Mouse (Mus musculus) small intestine, adult 2 months (tissue): ENCODE measurements around the gene Akr1a1. TPM values are rescaled to one million over a fixed set of nuclear protein-coding genes. Genes with fewer than 3 reads are reported as not detected.

Source experiments
- H3K27ac ChIP-seq: fragments of 200-500 bp; 2 replicates; pipeline ENCODE4 v1.5.1; 2012; ENCODE audit warnings: low read depth, low read length, control low read depth, inconsistent platforms; ENCODE audit not compliant: insufficient read depth
- H3K27me3 ChIP-seq: fragments of 200-500 bp; 2 replicates; pipeline ENCODE4 v1.6.1; 2012; ENCODE audit warnings: mild to moderate bottlenecking, moderate library complexity, low read length, inconsistent platforms; ENCODE audit not compliant: control insufficient read depth, insufficient read depth
- H3K36me3 ChIP-seq: fragments of 200-500 bp; 2 replicates; pipeline ENCODE4 v1.6.1; 2012; ENCODE audit warnings: mild to moderate bottlenecking, low read length, control low read depth, inconsistent platforms; ENCODE audit not compliant: control insufficient read depth, insufficient read depth
- H3K4me1 ChIP-seq: fragments of 200-500 bp; 2 replicates; pipeline ENCODE4 v1.6.1; 2012; ENCODE audit warnings: low read length, inconsistent platforms, mixed read lengths; ENCODE audit not compliant: control insufficient read depth, insufficient read depth, insufficient read length
- H3K4me3 ChIP-seq: fragments of 200-500 bp; 2 replicates; pipeline ENCODE4 v1.5.1; 2012; ENCODE audit warnings: low read depth, mild to moderate bottlenecking, control low read depth, inconsistent platforms, low read length, moderate library complexity
- CTCF ChIP-seq: fragments of 200-500 bp; IDR thresholded peaks from 2 replicates; pipeline ENCODE4 v1.5.1; 2012; ENCODE audit warnings: low read depth, mild to moderate bottlenecking, control low read depth, inconsistent platforms, low read length, moderate library complexity, mixed read lengths; ENCODE audit not compliant: insufficient replicate concordance, insufficient read length; ENCODE audit errors: extremely low read depth
- POLR2A ChIP-seq: fragments of 200-500 bp; IDR thresholded peaks from 2 replicates; pipeline ENCODE4 v1.6.1; 2012; ENCODE audit warnings: low read depth, mild to moderate bottlenecking, control low read depth, inconsistent platforms, low read length, moderate library complexity
- WGBS: fragments of 180-500 bp; shearing (Covaris S2); methylation state at CpG from one replicate; pipeline ENCODE4 v1.1.7; 2018; 5-methylcytosine and 5-hydroxymethylcytosine counted together
- polyA plus RNA-seq: library from polyadenylated mRNA; depleted of rRNA; stranded (reverse); fragments of >200 nt; gene quantifications from 2 replicates; pipeline ENCODE4 v1.2.3, GENCODE M21; 2012

Gene Akr1a1
- polyA plus RNA-seq, 1 experiment = 652 TPM

GRCm38 (mm10) chr4:116645624-116646023 lies 5.9 kb downstream of the Akr1a1 start:
- no peaks in the 10 kb centered on the region for H3K27me3 ChIP-seq
- WGBS = 52% methylated on average over 7 of the region's 7 CpGs
- H3K27ac ChIP-seq = peak overlapping the region; percentile 9; the same call in 1 of the 2 replicates
- H3K36me3 ChIP-seq = peaks cover 43% of the 10 kb centered on the region
- TF ChIP-seq CTCF (no peak), POLR2A (no peak)
- H3K4me3 ChIP-seq = no peak overlapping the region
- H3K4me1 ChIP-seq = peaks cover 10% of the 10 kb centered on the region; the same call in 1 of the 2 replicates

- H3K36me3 ChIP-seq = peaks cover 52% of the 10 kb centered on the region
- H3K27me3 ChIP-seq = no peaks in the 10 kb centered on the region
- TF ChIP-seq CTCF (peak; percentile 58; the same call in 1 of the 2 replicates), POLR2A (no peak)
- H3K4me3 ChIP-seq = no peak overlapping the region
- H3K4me1 ChIP-seq = peaks cover 10% of the 10 kb centered on the region; the same call in 1 of the 2 replicates
- WGBS = 30% methylated on average over 6 of the region's 6 CpGs
- H3K27ac ChIP-seq = no peak overlapping the region
Measured at GRCm38 (mm10) chr4:116644326-116644725, 7.2 kb downstream of the Akr1a1 start.

GRCm38 (mm10) chr4:116642071-116642470 lies 9.4 kb downstream of the Akr1a1 start:
- 97% methylated on average over 1 of the region's 1 CpGs for WGBS
- H3K4me1 ChIP-seq = peaks cover 4% of the 10 kb centered on the region; the same call in 1 of the 2 replicates
- TF ChIP-seq POLR2A (no peak), CTCF (no peak)
- H3K4me3 ChIP-seq = no peak overlapping the region
- peaks cover 62% of the 10 kb centered on the region for H3K36me3 ChIP-seq
- no peaks in the 10 kb centered on the region for H3K27me3 ChIP-seq
- no peak overlapping the region for H3K27ac ChIP-seq

GRCm38 (mm10) chr4:116638821-116639220 lies 12.7 kb downstream of the Akr1a1 start:
- whole genome bisulfite sequencing = 89% methylated on average over 6 of the region's 6 CpGs
- Histone ChIP-seq H3K27me3 (no peaks in the 10 kb centered on the region), H3K4me3 (no peak overlapping the region), H3K27ac (no peak overlapping the region), H3K4me1 (no peaks in the 10 kb centered on the region), H3K36me3 (peaks cover 77% of the 10 kb centered on the region)
- TF ChIP-seq CTCF (no peak), POLR2A (no peak)

GRCm38 (mm10) chr4:116635197-116635596 lies 16.3 kb downstream of the Akr1a1 start:
- 96% methylated on average over 1 of the region's 1 CpGs for whole genome bisulfite sequencing

GRCm38 (mm10) chr4:116627722-116628662 lies 23.5 kb downstream of the Akr1a1 start, which contains the start of gene Nasp:
TSS of gene Nasp (minus strand) at chr4:116627941.
- Histone ChIP-seq H3K27ac (peak within 1 kb of the TSS; percentile 77), H3K4me3 (peak within 1 kb of the TSS; percentile 86), H3K4me1 (0 out of 2 replicates have a peak, but pooled peaks cover 2% of the 10 kb centered on the region), H3K36me3 (0 out of 2 replicates have a peak, but pooled peaks cover 1% of the 10 kb centered on the region), H3K27me3 (no peaks in the 10 kb centered on the region)
- TF ChIP-seq POLR2A (no peak), CTCF (no peak)
- 7% methylated on average over 23 of the region's 23 CpGs for WGBS

More at GRCm38 (mm10) chr4:116635197-116635596, 16.3 kb downstream of the Akr1a1 start:
- no peak overlapping the region for H3K4me3 ChIP-seq
- H3K27ac ChIP-seq = no peak overlapping the region
- TF ChIP-seq CTCF (no peak), POLR2A (no peak)
- no peaks in the 10 kb centered on the region for H3K27me3 ChIP-seq
- no peaks in the 10 kb centered on the region for H3K4me1 ChIP-seq
- H3K36me3 ChIP-seq = peaks cover 48% of the 10 kb centered on the region

- H3K4me1 ChIP-seq = 0 out of 2 replicates have a peak, but pooled peaks cover 2% of the 10 kb centered on the region
- 0 out of 2 replicates have a peak, but pooled peaks cover 1% of the 10 kb centered on the region for H3K36me3 ChIP-seq
- WGBS = under 1% methylated on average over 13 of the region's 13 CpGs
- H3K27ac ChIP-seq = peak overlapping the region; percentile 77
- H3K27me3 ChIP-seq = no peaks in the 10 kb centered on the region
- H3K4me3 ChIP-seq = peak overlapping the region; percentile 86
- TF ChIP-seq CTCF (no peak), POLR2A (peak; percentile 76; the same call in 1 of the 2 replicates)
Measured at GRCm38 (mm10) chr4:116627359-116627716, 24.1 kb downstream of the Akr1a1 start.
